Mouse (Mus musculus) embryonic fibroblast, embryonic 13.5 days (primary cell): ENCODE data around the gene Rin2.

Experiments
- CTCF ChIP-seq: IDR thresholded peaks from 2 replicates; pipeline ENCODE4 v1.5.1; 2011; ENCODE audit warnings: mild to moderate bottlenecking, control low read depth, low read length, moderate library complexity, borderline replicate concordance; ENCODE audit not compliant: insufficient read depth
- POLR2A ChIP-seq: IDR thresholded peaks from 2 replicates; pipeline ENCODE4 v1.6.1; 2011; ENCODE audit warnings: low read depth, mild to moderate bottlenecking, control low read depth, low read length, moderate library complexity

DNA sequence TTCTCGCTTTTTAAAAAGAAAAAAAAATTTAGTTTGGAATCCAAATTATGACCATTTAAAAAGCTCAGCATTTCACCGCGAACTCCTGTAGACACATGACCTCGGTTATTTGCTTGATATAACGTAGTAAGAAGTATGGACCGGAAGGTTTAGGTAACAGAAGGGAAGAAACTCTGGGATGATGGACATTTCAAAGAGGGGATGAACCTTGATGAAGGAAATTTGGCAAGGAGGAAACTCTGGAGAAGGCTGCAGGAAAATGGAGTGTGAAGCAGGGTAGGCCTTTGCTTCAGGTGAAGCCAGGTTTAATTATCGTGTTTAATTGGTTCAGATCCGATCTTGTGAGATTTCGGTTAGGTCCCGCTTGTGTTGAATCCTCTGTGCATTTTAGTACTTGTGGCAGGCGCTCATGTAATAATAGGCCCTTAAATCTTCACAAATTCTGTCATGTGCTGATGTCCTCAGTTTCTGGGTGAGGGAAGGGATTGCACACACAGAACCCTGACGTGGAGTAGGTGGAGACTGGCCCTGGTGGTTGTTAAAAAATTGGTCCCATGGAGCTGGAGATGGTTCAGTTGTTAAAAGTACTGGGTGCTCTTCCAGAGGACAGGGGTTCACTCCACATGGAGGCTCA is 229.1 kb downstream of the Rin2 start:
- no peak for TF ChIP-seq CTCF
- no peak for TF ChIP-seq POLR2A
